Mouse (Mus musculus): ENCODE results near the gene Slc26a1. TPM values are rescaled to one million over a fixed set of nuclear protein-coding genes. Genes with fewer than 3 reads are reported as not detected.
A peak's percentile ranks its signal among the peaks of the same experiment; 100 is the strongest.

The Slc26a1 gene
- polyA plus RNA-seq, 1 experiment: not detected

- H3K27ac ChIP-seq (ENCODE audit: insufficient read depth, low read length): no peak overlapping the region
- no peak overlapping the region for H3K4me3 ChIP-seq (ENCODE audit: low read depth, low read length)
- H3K9ac ChIP-seq (ENCODE audit: low read depth, poor library complexity, severe bottlenecking): no peak overlapping the region
- H3K9me3 ChIP-seq (replicated peaks; ENCODE audit: control insufficient read depth, insufficient read depth, low read length, poor library complexity, severe bottlenecking): no peaks in the 10 kb centered on the region
- no peaks in the 10 kb centered on the region for H3K36me3 ChIP-seq (ENCODE audit: control insufficient read depth, insufficient read depth, low read length, poor library complexity, severe bottlenecking)
- no peaks in the 10 kb centered on the region for H3K27me3 ChIP-seq (ENCODE audit: control insufficient read depth, insufficient read depth, low read length, poor library complexity, severe bottlenecking)
- peak; percentile 51 for TF ChIP-seq CTCF (IDR thresholded peaks at IDR 0.05; ENCODE audit: low read depth, low read length)
- no peak for TF ChIP-seq EP300 (IDR thresholded peaks at IDR 0.05; ENCODE audit: insufficient read depth, low read depth, low read length)
- no peak for TF ChIP-seq POLR2A (IDR thresholded peaks at IDR 0.05; ENCODE audit: insufficient read depth, low read length)
- peaks cover 2% of the 10 kb centered on the region for H3K4me1 ChIP-seq (ENCODE audit: control insufficient read depth, insufficient read depth, low read length)
Observed at GRCm38 (mm10) chr5:108670785-108671184, 4.6 kb downstream of the Slc26a1 start.

- Histone ChIP-seq H3K9me3 (replicated peaks; ENCODE audit: control insufficient read depth, insufficient read depth, low read length, poor library complexity, severe bottlenecking) (no peaks in the 10 kb centered on the region), H3K4me1 (ENCODE audit: control insufficient read depth, insufficient read depth, low read length) (peaks cover 2% of the 10 kb centered on the region), H3K9ac (ENCODE audit: low read depth, poor library complexity, severe bottlenecking) (peak overlapping the region; percentile 84), H3K27me3 (ENCODE audit: control insufficient read depth, insufficient read depth, low read length, poor library complexity, severe bottlenecking) (no peaks in the 10 kb centered on the region), H3K27ac (ENCODE audit: insufficient read depth, low read length) (no peak overlapping the region), H3K4me3 (ENCODE audit: low read depth, low read length) (peak overlapping the region; percentile 76), H3K36me3 (ENCODE audit: control insufficient read depth, insufficient read depth, low read length, poor library complexity, severe bottlenecking) (no peaks in the 10 kb centered on the region)
- no peak for TF ChIP-seq EP300 (IDR thresholded peaks at IDR 0.05; ENCODE audit: insufficient read depth, low read depth, low read length)
- no peak for TF ChIP-seq CTCF (IDR thresholded peaks at IDR 0.05; ENCODE audit: low read depth, low read length)
- TF ChIP-seq POLR2A (IDR thresholded peaks at IDR 0.05; ENCODE audit: insufficient read depth, low read length): no peak
Observed at GRCm38 (mm10) chr5:108669986-108670385, 5.4 kb downstream of the Slc26a1 start.

- Histone ChIP-seq H3K27me3 (ENCODE audit: control insufficient read depth, insufficient read depth, low read length, poor library complexity, severe bottlenecking) (no peaks in the 10 kb centered on the region), H3K4me1 (ENCODE audit: control insufficient read depth, insufficient read depth, low read length) (peaks cover 2% of the 10 kb centered on the region), H3K9ac (ENCODE audit: low read depth, poor library complexity, severe bottlenecking) (peak within 1 kb of the TSS; percentile 84), H3K27ac (ENCODE audit: insufficient read depth, low read length) (peak within 1 kb of the TSS; percentile 24), H3K4me3 (ENCODE audit: low read depth, low read length) (peak within 1 kb of the TSS; percentile 76), H3K36me3 (ENCODE audit: control insufficient read depth, insufficient read depth, low read length, poor library complexity, severe bottlenecking) (no peaks in the 10 kb centered on the region), H3K9me3 (replicated peaks; ENCODE audit: control insufficient read depth, insufficient read depth, low read length, poor library complexity, severe bottlenecking) (no peaks in the 10 kb centered on the region)
- TF ChIP-seq EP300 (IDR thresholded peaks at IDR 0.05; ENCODE audit: insufficient read depth, low read depth, low read length) (no peak), CTCF (IDR thresholded peaks at IDR 0.05; ENCODE audit: low read depth, low read length) (no peak), POLR2A (IDR thresholded peaks at IDR 0.05; ENCODE audit: insufficient read depth, low read length) (no peak)
Observed at GRCm38 (mm10) chr5:108668977-108669936, 6.1 kb downstream of the Slc26a1 start, which contains the start of gene Dgkq. Dgkq (minus strand) TSS chr5:108669672.

GRCm38 (mm10) chr5:108668387-108668932 lies 6.9 kb downstream of the Slc26a1 start:
- Histone ChIP-seq H3K36me3 (ENCODE audit: control insufficient read depth, insufficient read depth, low read length, poor library complexity, severe bottlenecking) (no peaks in the 10 kb centered on the region), H3K4me3 (ENCODE audit: low read depth, low read length) (peak overlapping the region; percentile 76), H3K27me3 (ENCODE audit: control insufficient read depth, insufficient read depth, low read length, poor library complexity, severe bottlenecking) (no peaks in the 10 kb centered on the region), H3K9me3 (replicated peaks; ENCODE audit: control insufficient read depth, insufficient read depth, low read length, poor library complexity, severe bottlenecking) (no peaks in the 10 kb centered on the region), H3K4me1 (ENCODE audit: control insufficient read depth, insufficient read depth, low read length) (peaks cover 2% of the 10 kb centered on the region), H3K27ac (ENCODE audit: insufficient read depth, low read length) (peak overlapping the region; percentile 24), H3K9ac (ENCODE audit: low read depth, poor library complexity, severe bottlenecking) (peak overlapping the region; percentile 84)
- no peak for TF ChIP-seq POLR2A (IDR thresholded peaks at IDR 0.05; ENCODE audit: insufficient read depth, low read length)
- TF ChIP-seq EP300 (IDR thresholded peaks at IDR 0.05; ENCODE audit: insufficient read depth, low read depth, low read length): no peak
- TF ChIP-seq CTCF (IDR thresholded peaks at IDR 0.05; ENCODE audit: low read depth, low read length): no peak

GRCm38 (mm10) chr5:108667370-108667769 lies 8.0 kb downstream of the Slc26a1 start:
- Histone ChIP-seq H3K36me3 (ENCODE audit: control insufficient read depth, insufficient read depth, low read length, poor library complexity, severe bottlenecking) (no peaks in the 10 kb centered on the region), H3K27me3 (ENCODE audit: control insufficient read depth, insufficient read depth, low read length, poor library complexity, severe bottlenecking) (no peaks in the 10 kb centered on the region), H3K4me3 (ENCODE audit: low read depth, low read length) (no peak overlapping the region), H3K9ac (ENCODE audit: low read depth, poor library complexity, severe bottlenecking) (no peak overlapping the region), H3K27ac (ENCODE audit: insufficient read depth, low read length) (no peak overlapping the region), H3K4me1 (ENCODE audit: control insufficient read depth, insufficient read depth, low read length) (peaks cover 2% of the 10 kb centered on the region), H3K9me3 (replicated peaks; ENCODE audit: control insufficient read depth, insufficient read depth, low read length, poor library complexity, severe bottlenecking) (no peaks in the 10 kb centered on the region)
- TF ChIP-seq CTCF (IDR thresholded peaks at IDR 0.05; ENCODE audit: low read depth, low read length) (no peak), POLR2A (IDR thresholded peaks at IDR 0.05; ENCODE audit: insufficient read depth, low read length) (no peak), EP300 (IDR thresholded peaks at IDR 0.05; ENCODE audit: insufficient read depth, low read depth, low read length) (no peak)

- Histone ChIP-seq H3K27me3 (ENCODE audit: control insufficient read depth, insufficient read depth, low read length, poor library complexity, severe bottlenecking) (no peaks in the 10 kb centered on the region), H3K9ac (ENCODE audit: low read depth, poor library complexity, severe bottlenecking) (no peak overlapping the region), H3K36me3 (ENCODE audit: control insufficient read depth, insufficient read depth, low read length, poor library complexity, severe bottlenecking) (no peaks in the 10 kb centered on the region), H3K9me3 (replicated peaks; ENCODE audit: control insufficient read depth, insufficient read depth, low read length, poor library complexity, severe bottlenecking) (no peaks in the 10 kb centered on the region), H3K4me1 (ENCODE audit: control insufficient read depth, insufficient read depth, low read length) (peaks cover 2% of the 10 kb centered on the region), H3K4me3 (ENCODE audit: low read depth, low read length) (no peak overlapping the region), H3K27ac (ENCODE audit: insufficient read depth, low read length) (no peak overlapping the region)
- TF ChIP-seq EP300 (IDR thresholded peaks at IDR 0.05; ENCODE audit: insufficient read depth, low read depth, low read length) (no peak), POLR2A (IDR thresholded peaks at IDR 0.05; ENCODE audit: insufficient read depth, low read length) (no peak), CTCF (IDR thresholded peaks at IDR 0.05; ENCODE audit: low read depth, low read length) (no peak)
Observed at GRCm38 (mm10) chr5:108665066-108665465, 10.3 kb downstream of the Slc26a1 start.
